Mouse (Mus musculus) small intestine, adult 2 months (tissue): ENCODE results near the gene Pla2g2e.

ENCODE experiments used
- CTCF ChIP-seq: fragments of 200-500 bp; IDR thresholded peaks from 2 replicates; pipeline ENCODE4 v1.5.1; 2012; ENCODE audit warnings: low read depth, mild to moderate bottlenecking, control low read depth, inconsistent platforms, low read length, moderate library complexity, mixed read lengths; ENCODE audit not compliant: insufficient replicate concordance, insufficient read length; ENCODE audit errors: extremely low read depth
- POLR2A ChIP-seq: fragments of 200-500 bp; IDR thresholded peaks from 2 replicates; pipeline ENCODE4 v1.6.1; 2012; ENCODE audit warnings: low read depth, mild to moderate bottlenecking, control low read depth, inconsistent platforms, low read length, moderate library complexity

DNA sequence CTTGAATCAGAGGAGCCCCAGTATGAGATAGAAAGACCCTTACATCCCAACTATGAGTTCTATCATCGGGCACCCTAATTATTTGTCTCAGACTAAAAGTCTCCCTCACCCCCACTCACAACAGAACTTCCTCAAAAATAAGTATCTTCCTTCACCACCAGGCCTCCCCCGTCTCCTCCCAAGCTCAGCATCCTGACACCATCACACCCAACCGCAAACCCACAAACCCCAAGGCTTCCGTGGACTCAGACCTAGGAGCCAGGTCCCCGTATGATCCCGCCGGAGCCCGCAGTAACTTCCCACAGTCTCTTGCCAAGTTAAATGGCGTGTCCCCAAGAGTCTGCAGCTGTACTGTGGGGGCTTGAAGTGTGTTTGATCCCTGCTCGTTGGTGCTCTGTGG, 20.2 kb upstream of the Pla2g2e start:
- TF ChIP-seq CTCF = no peak
- TF ChIP-seq POLR2A = no peak
